Mouse (Mus musculus) forebrain, embryonic 11.5 days (tissue): ENCODE measurements around the gene Tmem231. TPM values are rescaled to one million over a fixed set of nuclear protein-coding genes. Genes with fewer than 3 reads are reported as not detected.

Experiments used
- ATAC-seq: fragments of 200-750 bp; cut with Nextera tagmentation; replicated peaks from 2 replicates; pipeline ENCODE4 v1.8.0; 2017; ENCODE audit warnings: moderate TSS enrichment; ENCODE audit not compliant: low FRiP score
- DNase-seq: peaks from one replicate; pipeline ENCODE4 v3.0.0-alpha.2; 2017; ENCODE audit warnings: low spot score
- H3K27ac ChIP-seq: fragments of 300-500 bp; sonication (generic); 2 replicates; pipeline ENCODE4 v1.5.1; 2014; ENCODE audit warnings: low read depth, low read length
- H3K27me3 ChIP-seq: fragments of 300-500 bp; sonication (generic); 2 replicates; pipeline ENCODE4 v1.6.1; 2014; ENCODE audit warnings: mild to moderate bottlenecking, low read length, mixed read lengths; ENCODE audit not compliant: control insufficient read depth, insufficient read depth
- H3K36me3 ChIP-seq: fragments of 300-500 bp; sonication (generic); 2 replicates; pipeline ENCODE4 v1.6.1; 2014; ENCODE audit warnings: mild to moderate bottlenecking, low read length, moderate library complexity, mixed read lengths; ENCODE audit not compliant: control insufficient read depth, insufficient read depth
- H3K4me1 ChIP-seq: fragments of 300-500 bp; sonication (generic); replicated peaks from 2 replicates; pipeline ENCODE4 v1.6.1; 2014; ENCODE audit warnings: low read length, mixed read lengths; ENCODE audit not compliant: control insufficient read depth, insufficient read depth
- H3K4me2 ChIP-seq: fragments of 300-500 bp; sonication (generic); 2 replicates; pipeline ENCODE4 v1.6.1; 2014; ENCODE audit warnings: low read depth, mild to moderate bottlenecking, low read length, moderate library complexity, mixed read lengths; ENCODE audit not compliant: severe bottlenecking
- H3K4me3 ChIP-seq: fragments of 300-500 bp; sonication (generic); 2 replicates; pipeline ENCODE4 v1.5.1; 2014; ENCODE audit warnings: low read depth, low read length
- H3K9ac ChIP-seq: fragments of 300-500 bp; sonication (generic); 2 replicates; pipeline ENCODE4 v1.6.1; 2014; ENCODE audit warnings: low read length
- H3K9me3 ChIP-seq: fragments of 300-500 bp; sonication (generic); 2 replicates; pipeline ENCODE4 v1.6.1; 2016; ENCODE audit warnings: low read length, mixed read lengths; ENCODE audit not compliant: control insufficient read depth
- WGBS: fragments of 180-500 bp; shearing (Covaris S2); extraction: QIAGEN DNeasy Blood & Tissue Kit; methylation state at CpG from one replicate; pipeline ENCODE4 v1.1.7; 2014; 5-methylcytosine and 5-hydroxymethylcytosine counted together
- polyA plus RNA-seq: library from polyadenylated mRNA; unstranded; fragments of >200 nt; fragmentation: Nextera tagmentation; extraction: Ambion mirVana; gene quantifications from 2 replicates; pipeline ENCODE4 v1.2.1, GENCODE M21; 2014

The Tmem231 gene
- 19.9 and 22.2 TPM in 2 replicates for polyA plus RNA-seq

GRCm38 (mm10) chr8:111933348-111934076 is at the start of gene Tmem231:
Gene Tmem231, minus strand, starts transcription at chr8:111933881.
- ATAC-seq = peak; percentile 100
- no peaks in the 10 kb centered on the region for H3K36me3 ChIP-seq
- 1% methylated on average over 53 of the region's 53 CpGs for WGBS
- peak; percentile 94 for DNase-seq
- H3K4me1 ChIP-seq = peaks cover 9% of the 10 kb centered on the region
- peak within 1 kb of the TSS; percentile 90 for H3K9ac ChIP-seq
- peak within 1 kb of the TSS; percentile 81 for H3K27ac ChIP-seq
- H3K27me3 ChIP-seq = no peaks in the 10 kb centered on the region
- no peaks in the 10 kb centered on the region for H3K9me3 ChIP-seq
- H3K4me3 ChIP-seq = peak within 1 kb of the TSS; percentile 76
- peak within 1 kb of the TSS; percentile 92 for H3K4me2 ChIP-seq

GRCm38 (mm10) chr8:111982116-111982515 is 48.4 kb upstream of the Tmem231 start:
- no peak for DNase-seq
- ATAC-seq = no peak
- Histone ChIP-seq H3K9ac (no peak overlapping the region), H3K27me3 (no peaks in the 10 kb centered on the region), H3K36me3 (no peaks in the 10 kb centered on the region; the same call in 1 of the 2 replicates), H3K4me1 (no peaks in the 10 kb centered on the region), H3K4me2 (no peak overlapping the region), H3K9me3 (no peaks in the 10 kb centered on the region), H3K4me3 (no peak overlapping the region), H3K27ac (no peak overlapping the region)
- WGBS = 82% methylated on average over 7 of the region's 7 CpGs

GRCm38 (mm10) chr8:111978147-111978546 is 44.5 kb upstream of the Tmem231 start:
- DNase-seq (no peak), ATAC-seq (no peak)
- Histone ChIP-seq H3K9me3 (no peaks in the 10 kb centered on the region; the same call in 1 of the 2 replicates), H3K27ac (no peak overlapping the region), H3K36me3 (no peaks in the 10 kb centered on the region; the same call in 1 of the 2 replicates), H3K9ac (no peak overlapping the region), H3K4me2 (no peak overlapping the region), H3K4me3 (no peak overlapping the region), H3K4me1 (no peaks in the 10 kb centered on the region), H3K27me3 (no peaks in the 10 kb centered on the region)
- 90% methylated on average over 10 of the region's 10 CpGs for WGBS

GRCm38 (mm10) chr8:111976326-111976725 is 42.6 kb upstream of the Tmem231 start:
- DNase-seq = no peak
- H3K4me3 ChIP-seq = no peak overlapping the region
- ATAC-seq = no peak
- H3K9me3 ChIP-seq = no peaks in the 10 kb centered on the region; the same call in 1 of the 2 replicates
- no peaks in the 10 kb centered on the region for H3K4me1 ChIP-seq
- no peak overlapping the region for H3K9ac ChIP-seq
- no peaks in the 10 kb centered on the region for H3K27me3 ChIP-seq
- H3K27ac ChIP-seq = no peak overlapping the region
- H3K36me3 ChIP-seq = no peaks in the 10 kb centered on the region; the same call in 1 of the 2 replicates
- H3K4me2 ChIP-seq = no peak overlapping the region
- 86% methylated on average over 2 of the region's 2 CpGs for WGBS

- no peak overlapping the region for H3K4me3 ChIP-seq
- no peaks in the 10 kb centered on the region; the same call in 1 of the 2 replicates for H3K9me3 ChIP-seq
- no peaks in the 10 kb centered on the region for H3K4me1 ChIP-seq
- H3K36me3 ChIP-seq = no peaks in the 10 kb centered on the region; the same call in 1 of the 2 replicates
- WGBS = 97% methylated on average over 2 of the region's 2 CpGs
- H3K4me2 ChIP-seq = no peak overlapping the region
- ATAC-seq (no peak), DNase-seq (no peak)
- no peak overlapping the region for H3K27ac ChIP-seq
- no peak overlapping the region for H3K9ac ChIP-seq
- no peaks in the 10 kb centered on the region for H3K27me3 ChIP-seq
Measured at GRCm38 (mm10) chr8:111975706-111976105, 42.0 kb upstream of the Tmem231 start.

- Histone ChIP-seq H3K9me3 (no peaks in the 10 kb centered on the region; the same call in 1 of the 2 replicates), H3K4me1 (no peaks in the 10 kb centered on the region), H3K27me3 (no peaks in the 10 kb centered on the region), H3K4me2 (no peak overlapping the region), H3K9ac (no peak overlapping the region), H3K36me3 (no peaks in the 10 kb centered on the region; the same call in 1 of the 2 replicates), H3K27ac (no peak overlapping the region), H3K4me3 (no peak overlapping the region)
- WGBS = 96% methylated on average over 12 of the region's 12 CpGs
- DNase-seq (no peak), ATAC-seq (no peak)
Measured at GRCm38 (mm10) chr8:111974138-111974537, 40.5 kb upstream of the Tmem231 start.

GRCm38 (mm10) chr8:111968991-111969390 is 35.3 kb upstream of the Tmem231 start:
- Histone ChIP-seq H3K27ac (no peak overlapping the region), H3K9ac (no peak overlapping the region), H3K4me3 (no peak overlapping the region), H3K36me3 (no peaks in the 10 kb centered on the region; the same call in 1 of the 2 replicates), H3K27me3 (no peaks in the 10 kb centered on the region), H3K4me2 (no peak overlapping the region), H3K9me3 (no peaks in the 10 kb centered on the region), H3K4me1 (no peaks in the 10 kb centered on the region)
- 25% methylated on average over 5 of the region's 5 CpGs for WGBS
- DNase-seq (no peak), ATAC-seq (no peak)

GRCm38 (mm10) chr8:111968541-111968940 is 34.9 kb upstream of the Tmem231 start:
- ATAC-seq = no peak
- no peak for DNase-seq
- Histone ChIP-seq H3K27ac (no peak overlapping the region), H3K36me3 (no peaks in the 10 kb centered on the region; the same call in 1 of the 2 replicates), H3K4me2 (no peak overlapping the region), H3K9ac (no peak overlapping the region), H3K9me3 (no peaks in the 10 kb centered on the region), H3K27me3 (no peaks in the 10 kb centered on the region), H3K4me3 (no peak overlapping the region), H3K4me1 (no peaks in the 10 kb centered on the region)
- WGBS = 83% methylated on average over 10 of the region's 10 CpGs
